Mouse (Mus musculus) T-helper 1 cell (primary cell): ENCODE results near the gene Rufy3.

Experiments used
- in situ Hi-C: fragments of 300-600 bp; cut with MboI, MseI; formaldehyde crosslinking; loops from one replicate; pipeline ENCODE4 v1.15.1; 2025; ENCODE audit warnings: high pct_unique_total_duplicates

Rufy3 gene

DNA sequence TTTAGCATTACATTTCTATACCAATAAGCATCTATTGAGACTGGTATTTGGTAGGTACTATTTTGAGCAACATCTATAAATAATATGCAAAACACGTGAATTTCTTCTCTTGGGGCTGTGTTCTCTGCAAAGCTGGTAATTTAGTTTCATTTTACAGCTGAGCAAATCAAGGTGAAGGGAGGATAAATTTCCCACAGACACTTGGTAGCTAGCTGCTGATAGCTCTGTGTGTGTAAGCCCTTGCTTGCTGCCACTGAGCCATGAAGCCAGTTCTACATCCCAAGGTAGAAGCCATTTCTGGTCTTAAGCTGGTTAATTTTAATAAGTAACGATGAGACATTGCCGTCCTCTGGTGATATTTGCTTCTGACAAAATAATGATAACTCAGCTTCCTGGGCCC, 10.0 kb downstream of the Rufy3 start:
- in situ Hi-C loops: loop anchor here (5.0 to 25.0 kb wide), 2 partner anchors 52 to 1763 kb away; partner anchors contain the start of gene Ythdc1

GRCm38 (mm10) chr5:88575506-88576338, 10.9 kb downstream of the Rufy3 start:
- in situ Hi-C loops: no loop called here

DNA sequence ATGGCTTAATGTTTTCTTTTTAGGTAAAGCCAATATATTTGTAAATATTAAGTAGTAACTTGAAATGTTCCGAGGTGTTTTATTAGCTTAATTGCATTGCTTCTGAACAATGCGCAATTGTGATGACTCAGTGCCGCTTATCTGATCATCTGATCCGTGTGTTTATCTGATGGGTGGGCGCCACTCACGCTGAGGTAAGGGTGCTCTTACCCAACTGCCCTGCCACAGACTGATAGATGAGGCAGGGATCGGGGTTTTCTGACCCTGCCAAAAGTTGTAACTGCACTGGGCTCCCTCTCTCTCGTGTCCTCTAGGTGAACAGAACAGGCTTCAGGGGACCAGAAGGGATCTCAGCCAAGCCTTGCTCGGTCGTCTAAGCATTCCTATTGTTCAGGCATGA, 15.8 kb downstream of the Rufy3 start:
- in situ Hi-C loops: no loop called here

DNA sequence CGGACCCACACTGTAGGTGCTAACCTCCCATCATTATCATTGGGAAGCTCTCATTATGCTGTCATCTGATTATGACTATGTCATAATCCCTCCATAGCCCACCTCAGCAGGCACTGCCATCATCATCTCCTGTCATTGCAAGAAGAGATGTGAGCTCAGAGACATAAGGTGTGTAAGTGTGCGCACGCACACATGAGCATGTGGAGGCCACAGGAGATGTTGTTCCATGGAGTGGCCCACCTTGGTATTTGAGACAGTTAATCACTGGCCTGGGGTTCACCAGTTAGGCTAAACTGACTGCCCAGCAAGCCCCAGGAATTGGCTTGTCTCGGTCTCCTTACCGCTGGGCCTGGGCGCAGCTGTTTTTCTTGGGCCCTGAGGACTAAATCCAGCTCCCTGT, 16.5 kb downstream of the Rufy3 start:
- in situ Hi-C loops: no loop called here

GRCm38 (mm10) chr5:88583271-88584031, 18.6 kb downstream of the Rufy3 start:
- in situ Hi-C loops: no loop called here

- in situ Hi-C loops: no loop called here
Observed at GRCm38 (mm10) chr5:88584061-88584460, 19.2 kb downstream of the Rufy3 start.

GRCm38 (mm10) chr5:88586407-88587174, 21.8 kb downstream of the Rufy3 start:
- in situ Hi-C loops: no loop called here

- in situ Hi-C loops: no loop called here
Observed at GRCm38 (mm10) chr5:88587211-88587934, 22.5 kb downstream of the Rufy3 start.

DNA sequence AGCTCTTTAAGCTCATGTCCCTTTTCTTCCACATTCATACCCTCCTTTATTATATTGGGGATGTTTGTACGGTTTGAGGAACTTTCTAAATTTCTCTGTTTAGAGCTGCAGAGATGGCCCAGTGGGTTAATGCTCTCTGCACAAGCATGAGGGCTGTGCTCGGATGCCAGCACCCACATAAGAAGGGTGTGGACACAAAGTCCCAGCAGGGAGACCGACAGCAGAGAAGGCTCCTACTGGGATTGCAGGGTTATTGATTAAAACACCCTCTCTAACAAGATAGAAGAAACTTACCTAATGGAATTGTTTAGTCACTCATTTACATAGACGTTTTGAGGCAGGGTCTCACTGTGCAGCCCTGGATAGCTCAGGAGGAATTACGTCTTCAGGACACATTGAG, 23.6 kb downstream of the Rufy3 start:
- in situ Hi-C loops: no loop called here

DNA sequence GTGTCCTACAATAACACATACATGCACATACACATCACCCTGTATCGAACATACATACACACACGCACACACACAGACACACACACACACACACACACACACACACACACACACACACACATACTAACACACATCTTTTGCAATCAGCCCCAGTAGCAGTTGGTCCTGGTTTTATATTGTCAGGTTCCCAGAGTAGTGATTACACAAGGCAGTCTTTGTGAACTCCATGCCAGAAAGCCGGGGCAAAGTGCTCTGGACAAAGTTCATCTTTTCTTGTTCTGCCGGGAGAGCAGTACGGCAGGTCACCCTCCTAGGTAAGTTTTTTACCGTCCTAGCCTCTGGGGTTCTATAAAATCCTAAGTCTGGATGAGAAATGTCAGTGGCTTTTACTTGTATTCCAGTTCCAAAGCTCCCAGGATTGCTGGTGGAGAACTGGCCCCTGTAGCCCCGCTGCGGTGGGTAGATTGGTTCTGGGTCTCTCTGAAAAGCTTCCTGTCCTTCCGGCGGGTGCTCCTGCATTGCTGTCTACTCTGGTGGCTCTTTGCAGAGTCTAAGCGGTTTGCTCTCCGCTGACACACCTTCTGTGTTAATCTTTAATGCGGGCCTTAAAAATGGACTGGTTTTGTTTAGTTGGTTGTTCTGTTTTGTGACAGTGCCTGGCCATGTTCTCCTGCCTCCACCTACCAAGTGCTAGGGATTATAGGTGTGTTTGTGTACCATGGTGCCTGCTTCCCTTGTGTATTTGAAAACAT, 28.8 kb downstream of the Rufy3 start:
- in situ Hi-C loops: no loop called here

DNA sequence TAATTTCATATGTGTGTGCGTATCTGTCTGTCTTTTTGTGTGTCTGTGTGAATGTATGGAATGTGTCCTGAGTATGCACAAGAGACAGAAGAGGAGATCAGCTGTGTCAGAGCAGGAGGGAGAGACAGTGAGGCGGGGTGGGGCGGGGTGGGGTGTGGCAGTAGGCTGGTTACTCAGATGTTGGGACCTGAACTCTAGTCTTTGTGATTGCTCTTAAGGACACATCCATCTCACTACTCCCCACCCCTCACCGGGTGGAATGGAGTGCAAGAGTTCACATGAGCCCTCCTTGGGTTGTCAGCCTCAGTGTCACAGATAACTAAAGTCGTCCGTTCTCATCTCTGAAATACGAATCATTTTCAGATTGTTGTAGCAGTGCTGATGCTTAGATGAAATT, 29.3 kb downstream of the Rufy3 start:
- in situ Hi-C loops: no loop called here

- in situ Hi-C loops: no loop called here
Observed at GRCm38 (mm10) chr5:88595537-88596455, 31.0 kb downstream of the Rufy3 start.

DNA sequence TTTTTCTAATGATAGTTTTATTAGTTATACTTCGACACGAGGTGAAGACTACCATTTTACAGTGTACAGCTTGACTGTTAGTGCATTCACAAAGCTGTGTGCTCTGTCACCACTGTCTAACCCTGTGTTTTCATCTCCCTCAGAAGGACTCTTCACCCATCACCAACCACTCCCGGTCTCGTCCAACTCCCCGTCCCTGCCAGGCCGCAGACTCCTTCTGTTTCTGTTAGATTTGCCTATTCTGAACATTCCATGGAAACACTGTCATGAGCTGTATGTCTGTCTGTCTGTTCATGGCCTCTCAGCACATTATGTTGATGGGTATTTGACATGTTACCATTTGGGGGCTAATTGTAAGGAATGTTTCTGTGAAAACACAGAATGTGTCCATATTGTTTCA, 34.1 kb downstream of the Rufy3 start:
- in situ Hi-C loops: no loop called here

DNA sequence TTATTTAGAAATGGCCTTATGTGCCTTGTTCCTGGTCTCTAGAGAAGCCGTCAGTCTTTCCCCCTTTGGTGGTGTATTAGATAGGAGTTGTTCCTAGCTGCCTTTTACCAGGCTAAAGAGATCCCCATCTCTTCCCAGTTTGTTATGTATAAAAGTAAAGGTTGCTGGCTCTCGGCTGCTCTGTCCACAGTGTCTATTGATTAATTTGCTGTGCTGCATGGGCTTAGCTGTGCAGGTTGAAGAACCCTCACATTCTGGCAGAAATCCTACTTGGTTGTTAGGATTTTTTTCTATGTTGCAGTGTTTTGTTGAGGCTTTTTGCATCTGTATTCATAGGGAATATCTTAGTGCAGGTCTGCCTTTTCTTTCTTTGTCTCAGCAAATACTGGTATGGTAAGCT, 37.2 kb downstream of the Rufy3 start:
- in situ Hi-C loops: no loop called here

DNA sequence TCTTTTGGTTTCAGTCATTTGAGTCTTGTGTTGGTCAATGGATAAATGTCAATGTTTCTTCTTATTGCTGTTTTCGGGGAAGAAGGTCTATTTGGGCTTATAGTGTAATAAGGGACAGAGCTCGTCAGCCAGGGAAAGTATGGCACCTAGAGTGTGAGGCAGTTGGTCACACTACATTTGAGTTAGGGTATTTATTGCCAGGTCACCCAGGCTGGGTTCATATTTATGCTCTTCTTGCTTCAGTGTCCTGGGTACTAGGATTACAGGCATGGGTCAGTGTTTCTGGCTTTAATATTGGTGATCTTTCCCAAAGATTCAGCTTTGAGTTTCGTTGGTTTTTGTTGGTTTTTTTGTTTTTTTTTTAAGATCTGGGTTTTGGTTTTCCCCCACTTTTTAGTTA, 37.9 kb downstream of the Rufy3 start:
- in situ Hi-C loops: no loop called here

DNA sequence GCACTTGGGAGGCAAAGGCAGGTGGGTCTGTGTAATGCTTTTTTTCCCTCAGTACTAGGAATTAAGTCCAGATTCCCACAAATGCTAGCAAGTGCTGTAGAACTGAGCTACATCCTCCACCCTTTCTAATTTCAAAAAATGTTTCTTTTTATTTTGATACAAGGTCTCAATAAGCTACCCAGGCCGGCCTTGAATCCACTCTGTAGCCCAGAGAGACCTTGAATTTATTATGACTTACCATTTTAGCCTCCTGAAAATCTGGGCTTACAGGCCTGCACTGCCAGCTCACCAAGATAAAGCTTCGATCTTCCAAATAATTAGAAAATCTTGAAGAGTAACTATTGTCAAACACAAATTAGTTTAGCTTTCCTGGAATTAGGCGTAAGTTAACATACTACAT, 39.2 kb downstream of the Rufy3 start:
- in situ Hi-C loops: no loop called here

DNA sequence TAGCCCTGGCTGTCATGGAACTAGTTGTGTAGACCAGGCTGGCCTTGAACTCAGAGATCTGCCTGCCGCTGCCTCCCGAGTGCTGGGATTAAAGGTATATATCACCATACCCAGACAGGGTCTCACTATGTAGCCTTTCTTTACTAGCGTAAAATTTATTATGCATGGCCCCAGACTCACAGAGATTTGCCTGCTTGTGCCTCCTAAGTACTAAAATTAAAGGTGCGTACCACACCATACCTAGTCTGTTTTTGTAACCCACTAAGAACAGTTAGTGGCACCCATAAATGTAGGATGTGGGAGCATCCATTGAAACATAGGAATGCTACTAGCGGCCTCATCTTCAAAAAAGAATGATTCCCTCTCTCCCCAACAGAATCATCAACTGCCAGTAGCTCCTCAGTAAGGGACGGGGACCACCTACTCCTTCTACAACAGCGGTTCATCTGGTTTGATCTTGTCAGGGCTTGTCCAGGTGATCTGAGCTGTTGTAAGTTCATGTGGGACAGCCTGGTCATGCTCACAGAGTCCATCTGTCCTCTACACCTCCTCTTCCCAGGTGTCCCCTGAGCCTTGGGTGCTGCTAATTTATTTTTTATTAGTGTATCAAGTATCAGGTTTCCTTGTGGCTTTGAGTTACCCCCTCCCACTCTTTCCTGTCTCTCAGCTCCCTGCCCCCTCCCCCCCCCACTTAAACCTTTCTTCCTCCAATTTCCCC, 40.0 kb downstream of the Rufy3 start:
- in situ Hi-C loops: no loop called here

GRCm38 (mm10) chr5:88614129-88614528, 49.3 kb downstream of the Rufy3 start:
- in situ Hi-C loops: no loop called here

- in situ Hi-C loops: no loop called here
Observed at GRCm38 (mm10) chr5:88616988-88617387, 52.1 kb downstream of the Rufy3 start.
